Comparison of ENCODE assay signal across 13 mouse cellular contexts in genomic region chr8:80961937-80962591, GRCm38 (mm10). TPM values are rescaled to one million over a fixed set of nuclear protein-coding genes. Genes with fewer than 3 reads are reported as not detected.
DNase-seq lines count a peak whose midpoint lies in the region; ATAC-seq and TF ChIP-seq lines count a peak whose summit lies in the region.
"Had no signal": no experiment of that assay in that cellular context is flagged by ENCODE, and none has a peak within 500 bp of the region (broad histone marks: within the 10 kb centered on the region; RNA-seq: fewer than 3 reads in every experiment).

No protein-coding gene starts in this region.

- no peaks in the 10 kb centered on the region for H3K27me3 ChIP-seq in heart, embryonic 11.5 days (ENCODE audit: control insufficient read depth, insufficient read depth, low read length)
- no peaks in the 10 kb centered on the region for H3K27me3 ChIP-seq in heart, embryonic 10.5 days (ENCODE audit: insufficient read depth, poor library complexity, severe bottlenecking)
- H3K27me3 ChIP-seq in lung, embryonic 14.5 days (ENCODE audit: insufficient read depth, low read length): no peaks in the 10 kb centered on the region

- ATAC-seq in heart, embryonic 11.5 days (replicated peaks; ENCODE audit: insufficient number of reproducible peaks, low FRiP score, low TSS enrichment): no peak
- peak; percentile 79 for ATAC-seq in lung, embryonic 14.5 days (ENCODE audit: insufficient read depth)
- peak; percentile 68 for ATAC-seq in common myeloid progenitor, adult 5-6 weeks (replicated peaks; ENCODE audit: low read depth, poor library complexity, severe bottlenecking)
- ATAC-seq: intestine, embryonic 16.5 days had no signal

- no peak for TF ChIP-seq CTCF in lung, embryonic 14.5 days (IDR thresholded peaks at IDR 0.05; ENCODE audit: low read depth)

- no peaks in the 10 kb centered on the region for H3K9me3 ChIP-seq in heart, embryonic 11.5 days (replicated peaks; ENCODE audit: control insufficient read depth, low read length)
- H3K9me3 ChIP-seq in heart, embryonic 10.5 days: no peaks in the 10 kb centered on the region
- no peaks in the 10 kb centered on the region for H3K9me3 ChIP-seq in lung, embryonic 14.5 days (ENCODE audit: low read depth, low read length)
- H3K9me3 ChIP-seq: G1E had no signal

- DNase-seq in heart, embryonic 10.5 days (ENCODE audit: low spot score): no peak
- peak; percentile 57 for DNase-seq in lung, embryonic 14.5 days
- DNase-seq in lung, postnatal 14 days: no peak
- DNase-seq in 3T3-L1 (ENCODE audit: low read depth, low spot score): peak; percentile 73
- no peak for DNase-seq in adrenal gland, postnatal 14 days
- DNase-seq: adrenal gland, postnatal 36 days; right cerebral cortex, postnatal 14 days; thymus, adult 18-20 months had no signal

- H3K36me3 ChIP-seq in heart, embryonic 11.5 days (ENCODE audit: control insufficient read depth, insufficient read depth, low read length): no peaks in the 10 kb centered on the region
- H3K36me3 ChIP-seq in heart, embryonic 10.5 days: no peaks in the 10 kb centered on the region
- H3K36me3 ChIP-seq in lung, embryonic 14.5 days (ENCODE audit: insufficient read depth): no peaks in the 10 kb centered on the region
- H3K36me3 ChIP-seq: G1E had no signal

- H3K27ac ChIP-seq in heart, embryonic 11.5 days (ENCODE audit: low read depth, low read length): 0 out of 2 replicates have a peak overlapping the region, but pooled peaks have one; percentile 10
- no peak overlapping the region for H3K27ac ChIP-seq in heart, embryonic 10.5 days
- peak overlapping the region; percentile 50; the same call in 1 of the 2 replicates for H3K27ac ChIP-seq in lung, embryonic 14.5 days (ENCODE audit: low read depth)
- H3K27ac ChIP-seq: hindbrain, embryonic 14.5 days had no signal

- H3K4me2 ChIP-seq in heart, embryonic 11.5 days: no peak overlapping the region
- H3K4me2 ChIP-seq in lung, embryonic 14.5 days: no peak overlapping the region
- H3K4me2 ChIP-seq: hindbrain, embryonic 14.5 days had no signal

- no peak overlapping the region for H3K9ac ChIP-seq in heart, embryonic 11.5 days (ENCODE audit: low read depth, low read length)
- H3K9ac ChIP-seq in lung, embryonic 14.5 days: no peak overlapping the region
- H3K9ac ChIP-seq: hindbrain, embryonic 14.5 days had no signal

- WGBS in heart, embryonic 11.5 days (ENCODE audit: insufficient replicate concordance): 59% methylated on average over 7 of the region's 7 CpGs
- WGBS in heart, embryonic 10.5 days: 54% methylated on average over 7 of the region's 7 CpGs
- 41% methylated on average over 7 of the region's 7 CpGs for WGBS in lung, embryonic 14.5 days

- H3K4me1 ChIP-seq in heart, embryonic 11.5 days (ENCODE audit: control insufficient read depth, insufficient read depth, low read length): no peaks in the 10 kb centered on the region
- no peaks in the 10 kb centered on the region for H3K4me1 ChIP-seq in heart, embryonic 10.5 days
- peaks cover 7% of the 10 kb centered on the region; the same call in 1 of the 2 replicates for H3K4me1 ChIP-seq in lung, embryonic 14.5 days (ENCODE audit: insufficient read depth)

- H3K4me3 ChIP-seq in heart, embryonic 11.5 days (ENCODE audit: low read depth, low read length): no peak overlapping the region
- no peak overlapping the region for H3K4me3 ChIP-seq in heart, embryonic 10.5 days
- H3K4me3 ChIP-seq in lung, embryonic 14.5 days (ENCODE audit: low read depth, low read length): no peak overlapping the region

RNA-seq across cellular contexts. Expression of gene Usp38, which starts 52.7 kb away (rescaled TPM):
- polyA plus RNA-seq in heart, embryonic 11.5 days (2014; fragmentation: Nextera tagmentation; extraction: Ambion mirVana): 19.2 and 19.3 TPM in 2 replicates
- 19.5 and 21.7 TPM in 2 replicates for polyA plus RNA-seq in heart, embryonic 10.5 days (2016; fragmentation: Nextera tagmentation; extraction: Ambion mirVana)
- polyA plus RNA-seq in lung, embryonic 14.5 days (2014; fragmentation: Nextera tagmentation; extraction: Ambion mirVana): 23.2 and 24.8 TPM in 2 replicates
- total RNA-seq in common myeloid progenitor, adult 5-6 weeks (2017): 34.3 and 41.6 TPM in 2 replicates
- total RNA-seq in adrenal gland, postnatal 14 days (2021): 26.2 and 27.0 TPM in 2 replicates

Comparison
In these comparisons a context has a peak if more than half of its experiments do, and no peak if none do; other contexts are left out.
1. DNase-seq: peak in lung, embryonic 14.5 days (single experiment) and 3T3-L1 (single experiment); none in heart, embryonic 10.5 days (single experiment), lung, postnatal 14 days (single experiment) and adrenal gland, postnatal 14 days (single experiment).